Mouse (Mus musculus): ENCODE measurements around the gene Ulk4.
A peak's percentile ranks its signal among the peaks of the same experiment; 100 is the strongest.

Ulk4 gene

DNA sequence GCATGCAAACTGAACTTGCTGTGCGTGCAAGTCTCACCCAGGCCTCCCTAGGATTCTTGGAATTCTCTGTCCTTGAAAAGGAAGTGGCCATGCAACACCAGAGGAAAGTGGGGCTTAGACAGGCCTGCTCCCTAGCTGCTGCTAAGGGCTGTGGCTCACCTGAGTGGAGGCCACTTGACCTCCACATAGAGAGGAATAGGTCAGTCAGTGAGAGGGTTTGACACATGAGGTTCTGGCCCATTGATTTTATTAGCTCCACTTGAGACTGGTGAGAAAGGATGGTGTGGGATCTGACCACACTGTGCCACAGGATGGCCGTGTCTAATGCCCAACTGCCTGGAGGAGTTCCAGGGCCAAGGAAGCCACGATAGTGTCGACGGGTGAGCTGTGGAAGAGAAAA is 312.8 kb downstream of the Ulk4 start:
- DNase-seq: no peak

DNA sequence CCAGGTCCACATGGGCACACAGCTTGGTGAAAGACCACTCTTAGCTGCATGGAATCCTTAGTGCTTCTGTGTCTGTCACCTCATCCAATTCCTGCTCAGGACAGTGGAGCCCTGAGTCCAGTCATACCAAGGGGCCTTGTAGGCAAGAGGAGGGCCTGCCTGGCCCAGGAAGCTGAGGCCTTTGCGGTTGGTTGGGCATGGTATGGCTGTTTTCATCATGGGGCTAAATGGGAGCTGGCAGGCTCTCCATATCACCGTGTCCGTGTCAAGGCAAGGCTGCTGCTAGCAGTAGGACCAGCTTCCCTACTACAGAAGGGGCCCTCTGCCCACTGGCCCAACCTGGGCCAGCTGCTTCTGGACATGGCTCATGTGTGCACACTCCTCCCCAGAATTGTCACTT is 313.3 kb downstream of the Ulk4 start:
- no peak for DNase-seq

- no peak for DNase-seq
Observed at GRCm38 (mm10) chr9:120963104-120963503, 313.9 kb downstream of the Ulk4 start.

- DNase-seq: no peak
Observed at GRCm38 (mm10) chr9:120961969-120962700, 314.9 kb downstream of the Ulk4 start.

GRCm38 (mm10) chr9:120961466-120961865 is 315.5 kb downstream of the Ulk4 start:
- no peak for DNase-seq

- no peak for DNase-seq
Observed at GRCm38 (mm10) chr9:120960611-120961010, 316.4 kb downstream of the Ulk4 start.

GRCm38 (mm10) chr9:120959225-120959624 is 317.8 kb downstream of the Ulk4 start:
- no peak for DNase-seq

DNA sequence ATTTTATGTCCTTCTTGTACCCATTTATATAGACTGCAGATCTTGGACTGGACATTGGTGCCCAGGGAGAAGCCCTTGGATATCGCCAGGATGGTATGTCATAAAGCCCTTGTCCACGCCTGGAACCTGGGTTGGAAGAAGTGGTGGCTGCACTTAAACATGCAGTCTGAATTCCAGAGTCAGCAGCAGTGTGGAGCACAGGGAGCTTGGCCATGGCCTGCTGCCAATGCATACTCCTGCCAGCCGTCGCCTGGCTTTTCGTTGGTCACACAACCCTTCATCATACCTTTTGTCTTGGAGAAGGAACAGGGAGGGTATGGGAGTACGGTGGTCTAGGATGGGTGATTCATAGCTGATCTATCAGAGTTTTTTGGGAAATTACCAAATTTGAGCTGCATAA is 318.4 kb downstream of the Ulk4 start:
- DNase-seq: no peak

DNA sequence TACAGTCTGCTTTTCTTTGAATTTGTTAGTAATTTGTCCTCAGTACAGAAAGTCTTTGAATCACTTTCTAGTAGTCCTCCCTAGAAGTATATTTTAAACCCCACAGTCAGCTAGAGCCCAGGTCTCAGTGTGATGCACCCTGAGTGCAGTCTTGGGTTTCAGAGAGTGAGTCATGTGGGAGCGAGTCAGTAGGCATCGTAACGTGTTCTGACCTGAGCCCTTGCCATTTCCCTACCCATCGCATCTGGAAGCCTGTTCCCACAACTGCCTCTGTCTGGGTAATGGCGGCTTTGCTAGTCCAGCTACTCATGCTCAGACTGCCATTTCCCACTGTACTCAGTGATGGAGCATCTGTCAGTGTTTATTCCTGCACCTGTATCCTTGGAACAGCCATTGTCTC is 318.9 kb downstream of the Ulk4 start:
- DNase-seq: no peak

- no peak for DNase-seq
Observed at GRCm38 (mm10) chr9:120951947-120952346, 325.1 kb downstream of the Ulk4 start.

DNA sequence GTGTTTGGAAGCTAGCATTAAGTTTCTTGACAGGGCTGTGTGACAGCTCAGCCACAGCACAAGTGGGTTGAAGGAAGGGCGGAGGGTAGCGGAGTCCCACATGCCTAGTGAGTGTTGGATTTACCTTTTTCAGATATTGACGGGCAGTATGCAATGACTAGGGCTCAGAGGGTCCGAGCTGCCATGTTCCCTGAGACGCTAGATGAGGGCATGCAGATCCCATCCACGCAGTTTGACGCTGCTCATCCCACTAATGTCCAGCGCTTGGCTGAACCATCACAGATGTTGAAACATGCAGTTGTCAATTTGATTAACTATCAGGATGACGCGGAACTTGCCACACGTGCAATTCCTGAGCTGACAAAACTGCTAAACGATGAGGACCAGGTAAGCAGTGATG is 326.2 kb downstream of the Ulk4 start:
- no peak for DNase-seq

DNA sequence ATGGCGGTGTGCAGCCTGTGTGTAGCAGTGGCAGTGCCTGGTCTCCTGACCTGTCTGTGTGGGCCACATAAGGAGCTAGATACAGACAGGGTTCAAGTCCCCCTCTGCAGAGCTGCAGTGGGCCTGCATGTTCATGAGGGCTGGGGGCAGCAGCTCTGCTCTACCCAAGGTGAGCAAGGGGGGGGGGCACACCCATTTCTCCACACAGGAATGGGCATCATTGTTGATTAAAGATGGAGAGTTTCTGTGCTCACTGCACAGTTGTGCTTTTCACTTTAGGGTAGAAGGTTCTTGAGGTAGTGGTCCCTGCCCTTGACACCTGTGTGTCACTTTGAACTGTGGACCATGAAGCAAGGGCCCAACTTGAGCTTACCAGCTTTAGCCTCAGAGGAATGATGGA is 328.2 kb downstream of the Ulk4 start:
- DNase-seq: no peak

DNA sequence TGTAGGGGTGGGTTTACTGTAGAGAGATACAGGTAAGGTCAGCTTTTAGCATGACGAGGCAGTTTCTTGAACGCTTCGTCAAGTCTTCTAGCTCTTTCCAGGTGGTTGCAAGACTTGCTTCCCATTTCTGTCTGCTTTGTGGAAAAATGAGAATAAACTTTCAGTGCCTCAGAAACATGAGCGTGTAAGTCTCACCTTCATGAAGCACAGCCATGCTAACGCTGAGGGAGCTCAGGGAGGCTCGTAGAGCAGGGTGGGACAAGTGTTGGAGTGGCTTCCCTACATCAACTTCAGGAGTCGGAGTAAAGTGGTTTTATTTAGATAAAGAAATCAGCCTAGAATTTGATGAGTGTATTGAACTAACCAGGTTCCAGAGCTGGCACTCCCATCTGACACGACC is 330.9 kb downstream of the Ulk4 start:
- DNase-seq: no peak

DNA sequence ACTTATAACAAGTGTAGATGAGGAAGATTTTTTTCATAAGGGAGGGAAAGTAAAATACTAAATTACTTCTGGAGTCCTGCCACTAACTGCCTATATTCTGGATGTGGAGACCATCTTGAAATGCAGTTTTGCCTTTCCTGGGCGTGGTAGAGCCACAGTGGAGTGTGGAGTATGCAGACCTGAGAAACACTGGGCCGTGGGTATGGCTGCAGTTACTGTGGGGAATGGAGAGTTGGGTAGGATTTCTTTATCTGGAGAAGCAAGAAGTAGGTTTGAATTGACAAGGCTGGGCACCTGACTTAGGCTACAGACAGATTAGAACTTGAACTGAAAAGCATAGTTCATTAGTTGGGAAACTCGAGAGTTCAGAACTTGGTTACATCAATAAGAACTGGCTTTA is 332.8 kb downstream of the Ulk4 start:
- no peak for DNase-seq

DNA sequence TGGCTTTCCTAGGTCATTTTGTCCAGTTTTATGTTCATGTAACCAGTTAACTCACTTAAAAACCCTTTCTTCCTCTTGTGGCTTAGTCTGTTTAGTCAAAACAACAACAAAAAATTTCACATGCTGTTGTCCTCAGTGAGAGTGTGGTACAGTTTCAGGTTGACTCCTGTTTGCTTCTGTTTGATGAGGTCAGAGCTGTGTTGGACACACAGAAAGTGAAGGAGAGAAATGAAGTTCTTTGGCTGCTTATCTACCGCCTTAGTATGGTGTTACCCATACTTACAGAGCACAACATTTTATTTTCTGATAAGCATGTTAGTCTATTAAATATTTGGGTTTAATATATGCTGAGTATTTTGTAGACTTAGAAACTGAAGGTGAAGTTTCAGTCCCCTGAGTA is 333.2 kb downstream of the Ulk4 start:
- no peak for DNase-seq

DNA sequence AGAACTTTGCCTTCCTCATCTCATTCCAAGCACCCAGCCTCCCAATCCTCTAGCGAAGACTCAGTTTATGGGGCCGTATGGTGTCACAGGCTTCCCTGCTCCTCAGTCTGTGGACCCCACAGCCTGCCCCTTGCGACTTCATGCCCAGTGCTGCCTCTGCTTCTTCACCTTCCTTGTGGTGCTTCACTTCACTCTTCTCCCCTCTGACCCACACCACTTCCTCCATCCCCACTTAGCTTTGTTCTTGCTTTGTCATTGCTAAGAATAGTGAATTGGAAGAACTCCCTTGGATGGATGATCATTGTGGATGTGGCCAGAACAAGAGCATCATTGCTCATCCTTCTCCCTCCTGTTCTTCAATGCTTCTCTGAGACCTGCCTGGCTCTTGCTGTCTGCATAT is 336.1 kb downstream of the Ulk4 start:
- no peak for DNase-seq

DNA sequence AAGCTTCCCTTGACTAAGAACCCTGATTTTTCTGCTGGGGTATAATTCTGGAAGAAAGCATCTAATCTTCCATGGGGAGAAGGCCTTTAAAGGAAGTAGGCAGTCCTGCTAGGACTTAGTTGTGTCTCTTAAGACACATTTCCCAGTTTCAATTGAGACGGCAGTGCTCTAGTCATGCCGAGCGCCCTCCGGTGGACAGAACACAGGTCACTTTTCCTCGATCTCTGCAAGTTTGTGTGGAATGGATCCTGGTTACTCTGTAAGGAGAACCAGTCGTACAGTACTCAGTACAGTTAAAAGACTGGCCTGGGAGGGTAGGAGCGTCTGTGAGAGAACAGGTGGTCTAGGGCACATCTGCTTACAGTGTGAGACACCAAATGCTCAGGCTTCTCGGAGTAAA is 340.6 kb downstream of the Ulk4 start:
- DNase-seq: peak; percentile 54

- DNase-seq: no peak
Observed at GRCm38 (mm10) chr9:120935634-120935922, 341.4 kb downstream of the Ulk4 start.

GRCm38 (mm10) chr9:120934821-120935633 is 342.0 kb downstream of the Ulk4 start:
- DNase-seq: no peak

GRCm38 (mm10) chr9:120933886-120934758 is 342.9 kb downstream of the Ulk4 start:
- peak; percentile 46 for DNase-seq

DNA sequence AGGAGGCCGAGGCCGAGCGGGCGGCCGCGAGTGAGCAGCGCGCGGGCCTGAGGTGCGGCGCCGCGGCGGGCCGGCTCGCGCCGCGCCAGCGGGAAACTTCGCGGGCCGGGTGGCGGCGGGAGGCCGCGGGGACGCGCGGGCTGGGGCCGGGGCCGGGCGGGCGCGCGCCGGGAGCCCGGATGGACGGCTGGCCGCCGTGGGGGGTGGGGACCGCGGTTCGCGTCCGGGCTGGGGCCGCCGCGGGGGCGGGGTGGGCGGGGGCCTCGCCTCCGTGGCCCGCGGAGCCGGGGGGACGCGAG is 343.5 kb downstream of the Ulk4 start:
- DNase-seq: no peak

- DNase-seq: peak; percentile 98
Observed at GRCm38 (mm10) chr9:120932797-120933586, 344.0 kb downstream of the Ulk4 start.

- DNase-seq: peak; percentile 29
Observed at GRCm38 (mm10) chr9:120932371-120932770, 344.6 kb downstream of the Ulk4 start.
